Mouse (Mus musculus) forebrain, embryonic 14.5 days (tissue): ENCODE measurements around the gene Rpl23a. TPM values are rescaled to one million over a fixed set of nuclear protein-coding genes. Genes with fewer than 3 reads are reported as not detected.

Experiments
- ATAC-seq: fragments of 200-750 bp; cut with Nextera tagmentation; 2 replicates; pipeline ENCODE4 v1.8.0; 2017; ENCODE audit warnings: mild to moderate bottlenecking, moderate library complexity
- DNase-seq: peaks from one replicate; pipeline ENCODE4 v3.0.0-alpha.2; 2015; ENCODE audit warnings: low spot score
- H3K27ac ChIP-seq: fragments of 300-500 bp; sonication (generic); 2 replicates; pipeline ENCODE4 v1.5.1; 2014; ENCODE audit warnings: low read depth, mild to moderate bottlenecking, control low read depth, low read length, moderate library complexity
- H3K27me3 ChIP-seq: fragments of 300-500 bp; sonication (generic); replicated peaks from 2 replicates; pipeline ENCODE4 v1.6.1; 2014; ENCODE audit warnings: low read length, control low read depth, mixed read lengths; ENCODE audit not compliant: control insufficient read depth, insufficient read depth
- H3K36me3 ChIP-seq: fragments of 300-500 bp; sonication (generic); 2 replicates; pipeline ENCODE4 v1.6.1; 2014; ENCODE audit warnings: low read length, control low read depth; ENCODE audit not compliant: control insufficient read depth, insufficient read depth
- H3K4me1 ChIP-seq: fragments of 300-500 bp; sonication (generic); 2 replicates; pipeline ENCODE4 v1.6.1; 2014; ENCODE audit warnings: antibody characterized with exemption, low read length, control low read depth; ENCODE audit not compliant: control insufficient read depth, insufficient read depth
- H3K4me2 ChIP-seq: fragments of 300-500 bp; sonication (generic); 2 replicates; pipeline ENCODE4 v1.6.1; 2014; ENCODE audit warnings: mild to moderate bottlenecking, control low read depth, low read length
- H3K4me3 ChIP-seq: fragments of 300-500 bp; sonication (generic); 2 replicates; pipeline ENCODE4 v1.5.1; 2014; ENCODE audit warnings: low read depth, low read length, control low read depth
- H3K9ac ChIP-seq: fragments of 300-500 bp; sonication (generic); 2 replicates; pipeline ENCODE4 v1.6.1; 2014; ENCODE audit warnings: mild to moderate bottlenecking, low read length, control low read depth, moderate library complexity
- H3K9me3 ChIP-seq: fragments of 300-500 bp; sonication (generic); replicated peaks from 2 replicates; pipeline ENCODE4 v1.6.1; 2016; ENCODE audit warnings: low read length, control low read depth, mixed read lengths; ENCODE audit not compliant: control insufficient read depth
- WGBS: fragments of 180-500 bp; shearing (Covaris S2); extraction: QIAGEN DNeasy Blood & Tissue Kit; methylation state at CpG from one replicate; pipeline ENCODE4 v1.1.7; 2014; 5-methylcytosine and 5-hydroxymethylcytosine counted together
- polyA plus RNA-seq: library from polyadenylated mRNA; unstranded; fragments of >200 nt; fragmentation: Nextera tagmentation; extraction: Ambion mirVana; gene quantifications from 2 replicates; pipeline ENCODE4 v1.2.1, GENCODE M21; 2014

The Rpl23a gene
- polyA plus RNA-seq, 1 experiment from 2014 or later: 1,206 TPM

DNA sequence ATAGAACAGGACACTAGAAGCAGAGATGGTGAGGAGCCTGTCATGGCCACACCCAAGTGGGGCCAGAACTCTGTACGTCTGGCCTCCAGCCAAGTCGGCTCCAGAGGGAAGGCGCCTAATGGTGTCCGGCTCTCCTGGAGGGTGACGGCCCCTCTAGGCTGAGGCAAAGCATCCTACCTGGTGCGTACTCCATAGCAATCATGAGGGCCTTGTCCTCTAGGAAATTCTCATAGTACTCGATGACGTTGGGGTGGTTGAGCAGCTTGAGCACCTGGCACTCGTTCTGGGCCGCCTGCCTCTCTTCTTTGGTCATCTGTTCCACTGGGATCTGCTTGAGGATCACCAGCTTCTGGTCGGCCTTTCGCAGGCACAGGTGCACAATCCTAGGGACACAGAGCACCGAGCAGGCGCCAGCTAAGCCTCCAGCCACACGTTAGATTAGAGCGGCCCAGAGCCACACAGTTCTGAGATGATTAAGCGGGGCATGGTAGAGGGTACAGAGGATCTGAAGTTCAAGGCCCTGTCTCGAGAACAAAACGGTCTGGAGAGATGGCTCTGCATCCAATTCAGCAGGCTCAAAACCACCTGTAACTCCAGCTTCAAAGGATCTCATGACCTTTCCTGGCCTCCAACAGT, 10.5 kb downstream of the Rpl23a start:
- WGBS: 86% methylated on average over 19 of the region's 19 CpGs
- H3K9ac ChIP-seq: no peak overlapping the region
- ATAC-seq: no peak
- H3K27ac ChIP-seq: no peak overlapping the region
- no peaks in the 10 kb centered on the region for H3K9me3 ChIP-seq
- DNase-seq: no peak
- H3K36me3 ChIP-seq: no peaks in the 10 kb centered on the region
- peaks cover 9% of the 10 kb centered on the region for H3K4me1 ChIP-seq
- H3K4me2 ChIP-seq: no peak overlapping the region
- H3K27me3 ChIP-seq: no peaks in the 10 kb centered on the region
- no peak overlapping the region for H3K4me3 ChIP-seq

GRCm38 (mm10) chr11:78172034-78172747, 11.2 kb downstream of the Rpl23a start:
- Histone ChIP-seq H3K4me3 (no peak overlapping the region), H3K9me3 (no peaks in the 10 kb centered on the region), H3K27ac (no peak overlapping the region), H3K4me1 (peaks cover 4% of the 10 kb centered on the region), H3K4me2 (no peak overlapping the region), H3K9ac (no peak overlapping the region), H3K27me3 (no peaks in the 10 kb centered on the region), H3K36me3 (no peaks in the 10 kb centered on the region)
- DNase-seq (no peak), ATAC-seq (no peak)
- 76% methylated on average over 16 of the region's 16 CpGs for WGBS

DNA sequence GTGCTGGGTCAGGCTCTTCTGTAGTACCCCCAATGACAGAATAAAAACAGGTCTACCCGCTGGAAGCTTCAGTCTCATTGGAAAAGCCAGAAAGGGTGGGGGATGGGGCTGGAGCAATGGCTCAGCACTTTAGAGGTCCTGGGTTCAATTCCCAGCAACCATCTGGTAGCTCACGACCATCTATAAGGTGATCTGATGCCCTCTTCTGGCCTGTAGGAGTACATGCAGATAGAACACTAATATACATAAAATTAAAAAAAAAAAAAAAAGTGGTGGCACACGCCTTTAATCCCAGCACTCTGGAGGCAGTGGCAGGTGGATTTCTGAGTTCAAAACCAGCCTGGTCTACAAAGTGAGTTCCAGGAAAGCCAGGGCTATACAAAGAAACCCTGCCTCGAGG, 12.1 kb downstream of the Rpl23a start:
- WGBS: 74% methylated on average over 4 of the region's 4 CpGs
- no peak overlapping the region for H3K9ac ChIP-seq
- H3K27ac ChIP-seq: no peak overlapping the region
- no peak overlapping the region for H3K4me2 ChIP-seq
- no peaks in the 10 kb centered on the region for H3K4me1 ChIP-seq
- H3K36me3 ChIP-seq: no peaks in the 10 kb centered on the region
- no peaks in the 10 kb centered on the region for H3K9me3 ChIP-seq
- no peaks in the 10 kb centered on the region for H3K27me3 ChIP-seq
- ATAC-seq (no peak), DNase-seq (no peak)
- no peak overlapping the region for H3K4me3 ChIP-seq

DNA sequence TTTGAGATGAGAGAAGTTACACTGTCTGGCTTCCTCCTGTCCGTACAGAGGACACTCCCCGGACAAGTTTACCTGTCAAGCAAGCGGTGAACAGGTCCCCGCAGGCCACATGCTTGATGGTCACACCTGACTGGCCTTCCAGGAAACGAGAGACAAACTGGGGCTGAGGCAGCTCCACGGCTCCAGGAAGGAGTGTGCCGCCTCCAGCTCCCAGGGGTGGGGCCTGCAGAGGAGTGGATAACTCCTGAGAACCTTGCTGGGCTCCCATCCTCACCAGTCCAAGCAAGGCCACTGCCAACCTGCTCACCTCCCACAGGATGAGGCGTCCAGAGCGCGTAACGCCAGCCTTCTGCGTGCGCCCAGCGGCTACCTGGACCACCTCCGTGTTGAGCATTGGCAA, 13.1 kb downstream of the Rpl23a start:
- ATAC-seq (no peak), DNase-seq (no peak)
- WGBS: 92% methylated on average over 15 of the region's 15 CpGs
- no peak overlapping the region for H3K9ac ChIP-seq
- H3K4me1 ChIP-seq: peaks cover 6% of the 10 kb centered on the region
- no peaks in the 10 kb centered on the region for H3K9me3 ChIP-seq
- H3K27me3 ChIP-seq: no peaks in the 10 kb centered on the region
- H3K36me3 ChIP-seq: no peaks in the 10 kb centered on the region
- H3K27ac ChIP-seq: no peak overlapping the region
- H3K4me3 ChIP-seq: no peak overlapping the region
- H3K4me2 ChIP-seq: no peak overlapping the region

DNA sequence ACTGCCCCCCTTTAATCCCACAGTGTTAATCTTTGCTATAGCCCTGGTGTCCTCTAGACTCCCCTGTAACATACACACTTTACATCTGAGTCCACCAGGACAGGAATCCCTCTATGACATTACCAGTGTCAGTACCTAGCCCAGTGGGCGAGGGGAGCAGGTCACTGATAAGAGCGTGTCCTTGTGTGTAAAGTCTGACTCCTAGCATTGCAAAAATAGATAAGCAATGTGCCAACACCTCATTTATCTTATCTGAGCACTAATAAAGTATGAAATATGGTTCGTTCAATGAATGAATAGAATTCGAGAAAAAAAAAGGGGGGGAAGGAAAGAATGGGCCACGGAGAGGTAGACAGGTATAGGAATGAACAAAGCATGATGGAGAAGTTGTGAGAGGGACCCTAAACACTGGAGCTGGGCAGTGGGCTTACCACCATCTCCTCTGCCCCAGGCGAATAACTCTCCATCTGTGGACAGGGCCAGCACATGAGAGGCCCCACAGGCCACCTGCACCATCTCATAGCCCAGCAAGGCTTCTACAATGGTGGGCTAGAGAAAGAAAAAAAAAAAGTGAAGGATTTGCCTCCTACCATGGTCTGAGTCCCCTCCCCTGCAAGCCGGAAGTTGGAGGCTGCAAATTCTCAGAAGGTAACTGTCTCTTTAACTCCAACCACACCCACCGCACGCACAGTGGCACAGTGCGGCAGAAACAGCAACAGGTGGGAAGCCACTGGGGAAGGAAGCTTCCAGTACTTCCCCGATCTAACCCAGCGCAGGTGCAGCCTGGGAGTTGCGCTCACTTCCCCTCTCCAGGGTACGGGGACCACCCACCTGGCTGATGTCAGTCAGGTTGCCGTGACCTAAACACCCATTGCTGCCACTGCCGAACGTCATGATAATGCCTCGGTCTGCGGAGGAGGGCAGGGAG, 14.6 kb downstream of the Rpl23a start:
- 60% methylated on average over 19 of the region's 19 CpGs for WGBS
- no peaks in the 10 kb centered on the region for H3K9me3 ChIP-seq
- H3K4me3 ChIP-seq: no peak overlapping the region
- no peaks in the 10 kb centered on the region for H3K27me3 ChIP-seq
- DNase-seq (no peak), ATAC-seq (no peak)
- peaks cover 6% of the 10 kb centered on the region for H3K4me1 ChIP-seq
- no peak overlapping the region for H3K27ac ChIP-seq
- H3K9ac ChIP-seq: no peak overlapping the region
- no peaks in the 10 kb centered on the region for H3K36me3 ChIP-seq
- no peak overlapping the region for H3K4me2 ChIP-seq

DNA sequence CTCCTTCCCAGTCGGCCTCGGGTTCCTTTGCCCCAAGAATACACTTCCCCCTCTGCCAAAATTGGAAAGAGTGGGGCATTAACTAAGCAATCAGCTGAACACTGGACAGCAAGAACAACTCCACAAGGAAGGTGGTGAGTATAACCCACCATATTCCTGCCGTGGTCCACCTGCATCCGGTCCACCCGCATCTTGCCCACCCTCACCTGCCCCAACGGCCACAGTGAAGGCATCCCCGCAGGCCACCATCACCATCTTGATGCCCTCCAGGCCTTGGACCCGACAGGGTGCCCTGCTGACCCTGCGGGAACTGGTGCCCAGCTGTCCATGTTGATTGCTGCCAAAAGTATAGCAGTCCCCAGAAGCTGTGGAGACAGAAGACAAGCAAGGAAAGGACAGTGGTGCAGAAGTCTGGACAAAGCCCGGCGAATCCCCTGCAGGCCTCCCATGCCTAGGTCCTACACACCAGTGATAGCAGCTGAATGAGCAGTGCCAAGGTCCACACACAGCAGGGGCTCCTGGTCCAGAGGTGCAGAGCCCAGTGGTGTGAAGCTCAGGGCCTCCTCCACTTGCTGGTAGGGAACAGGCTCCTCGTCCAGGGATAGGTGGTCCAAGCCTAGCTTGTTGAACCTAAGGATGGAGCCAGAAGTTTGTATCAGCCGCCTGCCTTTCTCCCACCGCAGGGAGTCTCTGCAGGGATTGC, 16.0 kb downstream of the Rpl23a start:
- Histone ChIP-seq H3K4me2 (no peak overlapping the region), H3K9me3 (no peaks in the 10 kb centered on the region), H3K27ac (no peak overlapping the region), H3K4me3 (no peak overlapping the region), H3K27me3 (no peaks in the 10 kb centered on the region), H3K36me3 (peaks cover 3% of the 10 kb centered on the region; the same call in 1 of the 2 replicates), H3K4me1 (peaks cover 20% of the 10 kb centered on the region), H3K9ac (no peak overlapping the region)
- 82% methylated on average over 14 of the region's 14 CpGs for WGBS
- ATAC-seq (no peak), DNase-seq (no peak)

DNA sequence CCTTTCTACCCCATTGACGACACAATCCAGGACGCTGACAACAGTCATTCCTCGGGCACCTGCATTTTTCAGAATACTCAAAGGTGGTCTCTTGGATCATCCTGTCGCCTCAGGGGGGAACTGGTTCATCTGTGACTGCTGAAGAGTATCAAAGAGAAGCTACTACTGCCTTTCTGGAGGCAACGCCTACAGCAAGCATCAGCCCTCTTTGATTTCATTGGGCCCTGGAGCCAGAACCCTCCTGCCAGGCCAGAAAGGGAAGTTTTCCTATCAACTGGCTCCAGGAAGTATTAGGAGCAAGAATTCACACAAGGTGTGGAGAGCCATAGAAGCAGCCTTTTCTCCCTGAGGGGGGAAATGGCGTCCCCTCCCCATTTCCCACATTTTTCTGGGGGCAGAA, 16.7 kb downstream of the Rpl23a start:
- no peak overlapping the region for H3K9ac ChIP-seq
- H3K4me3 ChIP-seq: no peak overlapping the region
- no peak for DNase-seq
- no peak overlapping the region for H3K27ac ChIP-seq
- H3K4me1 ChIP-seq: peaks cover 23% of the 10 kb centered on the region
- peaks cover 11% of the 10 kb centered on the region for H3K36me3 ChIP-seq
- WGBS: 74% methylated on average over 6 of the region's 6 CpGs
- H3K27me3 ChIP-seq: no peaks in the 10 kb centered on the region
- H3K4me2 ChIP-seq: no peak overlapping the region
- H3K9me3 ChIP-seq: no peaks in the 10 kb centered on the region
- ATAC-seq: no peak

DNA sequence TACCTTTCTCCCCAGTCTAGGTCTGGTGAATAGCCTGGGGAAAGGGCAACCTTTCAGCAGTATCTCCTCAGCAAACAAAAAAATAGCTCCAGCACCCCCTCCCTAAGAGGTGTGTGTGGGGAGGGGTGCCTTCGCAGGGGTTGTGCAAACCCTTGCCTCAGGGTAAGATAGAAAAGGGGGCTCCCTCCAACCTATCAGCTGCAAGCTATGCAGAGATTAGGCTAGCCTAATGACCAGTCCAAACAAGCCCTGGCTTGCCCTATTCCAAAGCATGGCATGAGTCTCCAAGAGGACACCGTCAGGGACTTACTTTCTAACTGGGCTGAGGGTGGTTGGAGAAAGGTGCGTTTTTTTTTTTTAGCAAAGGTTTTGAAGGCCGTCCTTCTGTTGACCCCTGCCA, 17.2 kb downstream of the Rpl23a start:
- H3K36me3 ChIP-seq: peaks cover 16% of the 10 kb centered on the region
- no peaks in the 10 kb centered on the region for H3K27me3 ChIP-seq
- ATAC-seq (no peak), DNase-seq (no peak)
- H3K27ac ChIP-seq: peak overlapping the region; percentile 98; the same call in 1 of the 2 replicates
- peak overlapping the region; percentile 100; the same call in 1 of the 2 replicates for H3K4me3 ChIP-seq
- WGBS: 49% methylated on average over 4 of the region's 4 CpGs
- H3K4me2 ChIP-seq: peak overlapping the region; percentile 79
- H3K4me1 ChIP-seq: peaks cover 23% of the 10 kb centered on the region
- H3K9ac ChIP-seq: peak overlapping the region; percentile 99; the same call in 1 of the 2 replicates
- no peaks in the 10 kb centered on the region for H3K9me3 ChIP-seq
